Mouse (Mus musculus): ENCODE measurements at regions not wholly inside any gene's neighbourhood (a gene's known extent, or its start where the extent isn't known, plus 50 kb on each side); places are given as distances from the start of the nearest gene placed in this dataset.

- no peak for TF ChIP-seq CTCF (IDR thresholded peaks at IDR 0.05; ENCODE audit: borderline replicate concordance, insufficient read depth, low read depth, low read length)
- TF ChIP-seq POLR2A (IDR thresholded peaks at IDR 0.05; ENCODE audit: borderline replicate concordance, insufficient read depth, low read length): no peak
These were observed 267.1 kb downstream of the Gm11361 start for GRCm38 (mm10) chr13:28524411-28524810.
